In the genomic region with DNA sequence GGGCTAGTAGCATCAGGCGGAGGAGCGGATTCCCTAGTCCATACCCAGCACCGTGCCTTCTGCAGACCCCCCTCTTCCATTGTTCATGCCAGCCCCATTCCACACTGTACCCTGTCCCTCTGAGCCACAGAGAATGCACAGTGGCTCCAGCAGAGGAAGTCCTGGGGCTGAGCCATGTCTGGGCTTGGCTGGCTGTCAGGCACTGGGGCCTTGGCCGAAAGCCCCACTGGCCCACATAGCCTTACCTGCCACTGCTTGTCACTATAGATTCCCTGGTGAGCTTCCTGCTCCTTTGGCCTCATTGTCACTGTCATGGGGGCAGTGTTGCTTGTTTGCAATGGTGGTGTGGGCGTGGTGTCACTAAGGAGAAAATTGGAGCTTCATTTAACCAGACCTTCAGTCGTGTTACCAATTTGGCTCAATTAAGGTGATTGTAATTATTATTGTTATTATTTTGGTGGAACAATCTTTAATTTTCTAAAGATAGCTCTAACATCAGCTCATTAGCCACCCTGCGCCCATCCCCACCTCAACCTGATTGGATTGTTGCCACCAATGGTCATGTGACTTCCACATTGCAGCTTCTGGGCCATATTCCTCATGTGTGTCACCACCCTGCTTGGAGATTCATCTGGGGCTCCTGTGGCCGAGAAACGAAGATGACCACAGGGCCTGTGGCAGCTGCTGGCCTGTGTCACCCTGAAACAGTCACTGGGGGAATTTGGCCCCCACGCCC, we compare ENCODE assay signal across 20 mouse cellular contexts.
DNase-seq lines count a peak whose midpoint lies in the region; ATAC-seq and TF ChIP-seq lines count a peak whose summit lies in the region.
"Had no signal": no experiment of that assay in that cellular context is flagged by ENCODE, and none has a peak within 500 bp of the region (broad histone marks: within the 10 kb centered on the region; RNA-seq: fewer than 3 reads in every experiment).

No protein-coding gene starts in this region.

- no peak overlapping the region for H3K27ac ChIP-seq in cerebellum, adult 2 months (ENCODE audit: insufficient read depth, low read length)
- H3K27ac ChIP-seq in midbrain, embryonic 13.5 days, result no peak overlapping the region
- H3K27ac ChIP-seq: liver, embryonic 14.5 days had no signal

- TF ChIP-seq POLR2A in cerebellum, adult 2 months (IDR thresholded peaks at IDR 0.05; ENCODE audit: borderline replicate concordance, insufficient read depth, low read length), result no peak

- intact Hi-C loops in gastrocnemius, postnatal 14 days (cut with DNase I; ENCODE audit: low total_unique reads), result no loop called here
- intact Hi-C loops in left cerebral cortex, postnatal 4 days (cut with DNase I), result no loop called here
- intact Hi-C loops in left cerebral cortex, postnatal 10 days (cut with DNase I), result loop anchor here (5.0 kb wide), 2 partner anchors 64 to 479 kb away; no protein-coding TSS in a partner anchor

- no peak overlapping the region for H3K9ac ChIP-seq in midbrain, embryonic 13.5 days (replicated peaks)
- H3K9ac ChIP-seq: liver, embryonic 14.5 days had no signal

- no peak for TF ChIP-seq CTCF in cerebellum, adult 2 months (IDR thresholded peaks at IDR 0.05; ENCODE audit: borderline replicate concordance, insufficient read depth, low read depth, low read length)

- peak; percentile 23 for DNase-seq in gastrocnemius, postnatal 14 days
- no peak for DNase-seq in gastrocnemius, postnatal 10 days
- DNase-seq in left cerebral cortex, postnatal 4 days, result peak; percentile 64
- no peak for DNase-seq in left cerebral cortex, postnatal 10 days (ENCODE audit: extremely low spot score in 1 of 2, low spot score in 2 of 2)
- peak; percentile 63 to 64 for DNase-seq in cerebellum, adult 2 months
- peak; percentile 72 to 75 for DNase-seq in cerebellum, postnatal 25 days
- no peak for DNase-seq in left cerebral cortex, adult 11 months (ENCODE audit: low spot score)
- DNase-seq: adrenal gland, adult 2 months; heart, postnatal 14 days; kidney, adult 8-10 months; kidney, postnatal 36 days; layer of hippocampus, adult 9-11 months; lung, postnatal 14 days; right cerebral cortex, adult 18-20 months; thymus, adult 18-20 months had no signal

- peaks cover 29% of the 10 kb centered on the region for H3K4me1 ChIP-seq in cerebellum, adult 2 months (ENCODE audit: control insufficient read depth, insufficient read depth, low read length)
- H3K4me1 ChIP-seq in midbrain, embryonic 13.5 days (replicated peaks), result peaks cover 42% of the 10 kb centered on the region

- H3K4me3 ChIP-seq in cerebellum, adult 2 months (replicated peaks; ENCODE audit: insufficient read depth, low read depth, low read length), result no peak overlapping the region
- H3K4me3 ChIP-seq in midbrain, embryonic 13.5 days (replicated peaks), result no peak overlapping the region

- no peak for ATAC-seq in midbrain, embryonic 13.5 days
- ATAC-seq: CD4-positive, CD25-positive, alpha-beta regulatory T cell, adult 4 months; inflammation-experienced regulatory T-cells, adult 6 months had no signal

- H3K36me3 ChIP-seq in midbrain, embryonic 13.5 days, result peaks cover 14% of the 10 kb centered on the region; the same call in 1 of the 2 replicates
- H3K36me3 ChIP-seq: G1E had no signal

- H3K4me2 ChIP-seq in midbrain, embryonic 13.5 days (replicated peaks), result no peak overlapping the region

- H3K27me3 ChIP-seq in cerebellum, adult 2 months (ENCODE audit: control insufficient read depth, insufficient read depth, low read length), result no peaks in the 10 kb centered on the region
- no peaks in the 10 kb centered on the region for H3K27me3 ChIP-seq in midbrain, embryonic 13.5 days

- 65% methylated on average over 10 of the region's 10 CpGs for WGBS in cerebellum, adult 2 months
- 93% methylated on average over 10 of the region's 10 CpGs for WGBS in midbrain, embryonic 13.5 days

- no peaks in the 10 kb centered on the region for H3K9me3 ChIP-seq in midbrain, embryonic 13.5 days
- H3K9me3 ChIP-seq: G1E had no signal

Comparison
In these comparisons a context has a peak if more than half of its experiments do, and no peak if none do; other contexts are left out.
1. DNase-seq: peak in gastrocnemius, postnatal 14 days (single experiment), left cerebral cortex, postnatal 4 days (single experiment), cerebellum, adult 2 months (2 of 2) and cerebellum, postnatal 25 days (2 of 2); none in gastrocnemius, postnatal 10 days (single experiment), left cerebral cortex, postnatal 10 days (0 of 2) and left cerebral cortex, adult 11 months (single experiment).